Mouse (Mus musculus) heart, embryonic 10.5 days (tissue): Measurements from ENCODE around the gene Slc17a4. TPM values are rescaled to one million over a fixed set of nuclear protein-coding genes. Genes with fewer than 3 reads are reported as not detected.

ENCODE experiments used
- microRNA-seq: library from miRNA; unstranded; fragments of <30 nt; microRNA quantifications from one replicate; pipeline ENCODE4, GENCODE M21; 2017
- polyA plus RNA-seq: library from polyadenylated mRNA; unstranded; fragments of >200 nt; fragmentation: Nextera tagmentation; extraction: Ambion mirVana; gene quantifications from 2 replicates; pipeline ENCODE4 v1.2.1, GENCODE M21; 2016

Gene Slc17a4
- polyA plus RNA-seq, 1 experiment from 2014 or later, result not detected

Small RNAs within 50 kb of the gene (microRNA-seq; reads per million reads assigned to microRNA genes)
- not detected for gene Gm44344

Other genes starting within 250 kb of the Slc17a4 start
- gene Hist1h2ac, start 231.1 kb downstream of the Slc17a4 start, polyA plus RNA-seq, result 0.63 and 0.84 TPM in 2 replicates
- 24.3 and 29.4 TPM in 2 replicates for gene Hist1h2bc, start 230.8 kb downstream of the Slc17a4 start, polyA plus RNA-seq
- 0.24 TPM in 1 of 2 replicates, not detected in the other for gene Hist1h1t, start 219.2 kb downstream of the Slc17a4 start, polyA plus RNA-seq
- 3.2 and 3.3 TPM in 2 replicates for gene Hist1h4c, start 216.6 kb downstream of the Slc17a4 start, polyA plus RNA-seq
- gene Hfe, start 204.2 kb downstream of the Slc17a4 start, polyA plus RNA-seq, result 5.2 and 8.3 TPM in 2 replicates
- 17.2 TPM in 2 replicates for gene Hist1h1c, start 176.2 kb downstream of the Slc17a4 start, polyA plus RNA-seq
- 4.2 and 4.4 TPM in 2 replicates for gene Hist1h3c, start 169.4 kb downstream of the Slc17a4 start, polyA plus RNA-seq
- gene Hist1h2bb, start 168.3 kb downstream of the Slc17a4 start, polyA plus RNA-seq, result 1.4 and 2.9 TPM in 2 replicates
- gene Hist1h2ab, start 163.9 kb downstream of the Slc17a4 start, polyA plus RNA-seq, result 16.1 and 23.3 TPM in 2 replicates
- 2.6 and 3.2 TPM in 2 replicates for gene Hist1h3b, start 162.7 kb downstream of the Slc17a4 start, polyA plus RNA-seq
- 3.4 and 4.4 TPM in 2 replicates for gene Hist1h4b, start 158.0 kb downstream of the Slc17a4 start, polyA plus RNA-seq
- 0.28 TPM in 1 of 2 replicates, not detected in the other for gene Hist1h4a, start 153.8 kb downstream of the Slc17a4 start, polyA plus RNA-seq
- 2.0 and 3.2 TPM in 2 replicates for gene Hist1h3a, start 152.6 kb downstream of the Slc17a4 start, polyA plus RNA-seq
- 1.2 and 1.4 TPM in 2 replicates for gene Hist1h1a, start 151.3 kb downstream of the Slc17a4 start, polyA plus RNA-seq
- gene Trim38, start 145.1 kb downstream of the Slc17a4 start, polyA plus RNA-seq, result 0.14 TPM in 1 of 2 replicates, not detected in the other
- 0.09 TPM in 1 of 2 replicates, not detected in the other for gene Slc17a2, start 108.0 kb downstream of the Slc17a4 start, polyA plus RNA-seq
- gene Slc17a3, start 75.6 kb downstream of the Slc17a4 start, polyA plus RNA-seq, result not detected in 2 replicates
- not detected in 2 replicates for gene Slc17a1, start 47.3 kb downstream of the Slc17a4 start, polyA plus RNA-seq
- gene Hist1h2ba, start 19.1 kb upstream of the Slc17a4 start, polyA plus RNA-seq, result not detected in 2 replicates
- not detected in 2 replicates for gene Hist1h2aa, start 19.5 kb upstream of the Slc17a4 start, polyA plus RNA-seq
- 0.13 and 0.23 TPM in 2 replicates for gene Scgn, start 76.2 kb upstream of the Slc17a4 start, polyA plus RNA-seq